Mouse (Mus musculus) testis, adult 2 months (tissue): ENCODE results near the gene Rpl36-ps4.

Experiments
- CTCF ChIP-seq: fragments of 200-500 bp; IDR thresholded peaks from 2 replicates; pipeline ENCODE4 v1.5.1; 2012; ENCODE audit warnings: low read depth, mild to moderate bottlenecking, inconsistent platforms, low read length, moderate library complexity; ENCODE audit not compliant: control insufficient read depth, insufficient read depth, insufficient replicate concordance
- POLR2A ChIP-seq: fragments of 200-500 bp; IDR thresholded peaks from 2 replicates; pipeline ENCODE4 v1.6.1; 2012; ENCODE audit warnings: low read depth, mild to moderate bottlenecking, inconsistent platforms, low read length, moderate library complexity; ENCODE audit not compliant: control insufficient read depth

DNA sequence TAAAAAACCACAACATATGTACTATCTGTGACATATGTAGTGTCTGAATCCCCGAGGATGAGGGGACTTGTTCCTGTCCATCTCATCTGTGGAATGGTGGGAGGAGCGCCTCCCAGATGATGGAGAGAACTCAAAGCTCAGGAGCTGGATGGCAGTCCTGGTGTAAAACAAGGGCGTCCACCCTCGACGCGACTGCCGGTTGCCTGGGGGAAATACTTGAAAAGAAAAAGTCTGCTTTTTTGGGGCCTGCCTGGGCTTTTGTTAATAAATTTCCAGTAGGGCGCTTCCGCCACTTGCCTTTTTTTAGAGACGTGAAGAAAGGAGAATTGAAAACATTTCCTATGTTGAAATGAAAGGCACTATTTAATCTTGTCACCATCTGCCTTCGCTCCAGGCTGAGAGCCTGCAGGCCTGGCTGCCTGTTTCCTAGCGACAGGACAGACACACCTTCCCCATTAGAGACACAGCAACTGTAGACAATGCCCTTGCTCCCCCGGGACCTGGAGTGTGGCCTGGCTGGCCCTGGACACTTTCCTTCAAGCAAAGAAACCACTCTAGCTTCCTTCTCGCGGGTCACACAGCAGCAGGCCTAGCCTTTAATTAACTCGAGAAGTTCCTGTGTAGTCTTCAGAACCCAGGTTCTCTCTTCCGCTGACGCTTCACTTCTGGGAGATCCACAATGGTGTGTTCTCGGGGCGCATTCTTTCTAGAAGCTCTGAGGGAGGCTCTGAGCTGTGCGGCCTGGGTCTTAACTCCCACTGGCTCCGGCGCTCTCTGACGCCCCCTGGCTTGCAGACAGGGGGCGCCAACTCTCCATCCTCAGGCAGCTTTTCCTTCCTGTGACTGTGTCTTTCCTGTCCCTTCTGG, 43.3 kb upstream of the Rpl36-ps4 start:
- TF ChIP-seq CTCF (peak; percentile 49; the same call in 1 of the 2 replicates), POLR2A (no peak)
